In the genomic region with DNA sequence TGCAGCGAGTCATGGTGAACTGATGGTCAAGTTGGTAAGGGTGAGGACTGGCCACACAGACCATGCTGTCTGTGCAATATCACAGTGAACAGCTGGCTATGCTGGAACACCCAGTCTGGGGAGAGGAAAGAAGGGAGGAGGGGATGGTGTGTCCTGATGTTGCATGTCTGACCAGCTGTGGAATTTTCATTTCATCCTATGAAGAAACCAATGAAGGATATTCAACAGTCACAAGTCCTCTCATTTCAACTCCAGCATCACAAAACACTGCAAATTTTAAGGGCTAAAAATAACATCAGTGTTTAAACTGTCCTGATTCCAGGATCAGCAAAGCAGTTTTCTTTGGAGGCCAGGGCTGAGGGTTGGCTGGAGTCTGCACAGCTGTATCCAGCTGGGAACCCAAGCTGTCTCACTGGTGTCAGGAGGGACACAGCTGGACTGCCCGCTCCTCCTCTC, we compare ENCODE assay signal across 9 mouse cellular contexts.
DNase-seq lines count a peak whose midpoint lies in the region; ATAC-seq and TF ChIP-seq lines count a peak whose summit lies in the region.
"Had no signal": no experiment of that assay in that cellular context is flagged by ENCODE, and none has a peak within 500 bp of the region (broad histone marks: within the 10 kb centered on the region; RNA-seq: fewer than 3 reads in every experiment).

No protein-coding gene starts in this region.

- no peaks in the 10 kb centered on the region for H3K36me3 ChIP-seq in megakaryocyte, embryonic 14.5 days (replicated peaks; ENCODE audit: low read length)
- no peaks in the 10 kb centered on the region for H3K36me3 ChIP-seq in intestine, embryonic 15.5 days
- H3K36me3 ChIP-seq in forebrain, embryonic 10.5 days (replicated peaks) = no peaks in the 10 kb centered on the region
- no peaks in the 10 kb centered on the region for H3K36me3 ChIP-seq in liver, postnatal 0 days (replicated peaks; ENCODE audit: insufficient read depth, low read length)
- no peaks in the 10 kb centered on the region for H3K36me3 ChIP-seq in hindbrain, embryonic 11.5 days (ENCODE audit: control insufficient read depth, insufficient read depth, low read length)
- H3K36me3 ChIP-seq: limb, embryonic 13.5 days had no signal

- no peak for ATAC-seq in megakaryocyte, adult 5-6 weeks (ENCODE audit: poor library complexity, severe bottlenecking)
- ATAC-seq in intestine, embryonic 15.5 days = peak; percentile 77
- ATAC-seq in liver, postnatal 0 days = no peak
- ATAC-seq in hindbrain, embryonic 11.5 days (ENCODE audit: low FRiP score) = no peak

- no peak overlapping the region for H3K4me2 ChIP-seq in intestine, embryonic 15.5 days (replicated peaks)
- H3K4me2 ChIP-seq in liver, postnatal 0 days (ENCODE audit: low read depth, low read length) = no peak overlapping the region
- no peak overlapping the region for H3K4me2 ChIP-seq in hindbrain, embryonic 11.5 days (replicated peaks; ENCODE audit: low read depth, low read length)
- H3K4me2 ChIP-seq: limb, embryonic 13.5 days had no signal

- no peak overlapping the region for H3K9ac ChIP-seq in intestine, embryonic 15.5 days
- H3K9ac ChIP-seq in liver, postnatal 0 days (replicated peaks) = no peak overlapping the region
- no peak overlapping the region for H3K9ac ChIP-seq in hindbrain, embryonic 11.5 days (ENCODE audit: low read depth, low read length)
- H3K9ac ChIP-seq: limb, embryonic 13.5 days had no signal

- peak overlapping the region; percentile 31 for H3K4me3 ChIP-seq in megakaryocyte, embryonic 14.5 days (replicated peaks)
- no peak overlapping the region for H3K4me3 ChIP-seq in intestine, embryonic 15.5 days (replicated peaks)
- H3K4me3 ChIP-seq in forebrain, embryonic 10.5 days = no peak overlapping the region
- no peak overlapping the region for H3K4me3 ChIP-seq in liver, postnatal 0 days (ENCODE audit: low read depth, low read length)
- no peak overlapping the region for H3K4me3 ChIP-seq in hindbrain, embryonic 11.5 days (ENCODE audit: low read depth, low read length)
- H3K4me3 ChIP-seq: limb, embryonic 13.5 days had no signal

- peak; percentile 77 to 83 for DNase-seq in kidney, postnatal 4 days
- DNase-seq in testis, postnatal 14 days (ENCODE audit: low spot score) = peak; percentile 49
- no peak for DNase-seq in forebrain, embryonic 10.5 days (ENCODE audit: extremely low spot score, low spot score)
- no peak for DNase-seq in liver, postnatal 0 days
- no peak for DNase-seq in hindbrain, embryonic 11.5 days (ENCODE audit: low spot score)

- H3K9me3 ChIP-seq in megakaryocyte, embryonic 14.5 days = no peaks in the 10 kb centered on the region
- H3K9me3 ChIP-seq in intestine, embryonic 15.5 days = no peaks in the 10 kb centered on the region
- H3K9me3 ChIP-seq in forebrain, embryonic 10.5 days = no peaks in the 10 kb centered on the region
- no peaks in the 10 kb centered on the region for H3K9me3 ChIP-seq in liver, postnatal 0 days (ENCODE audit: low read length)
- H3K9me3 ChIP-seq in hindbrain, embryonic 11.5 days (ENCODE audit: control insufficient read depth, low read length) = no peaks in the 10 kb centered on the region
- H3K9me3 ChIP-seq: limb, embryonic 13.5 days had no signal

- peaks cover 20% of the 10 kb centered on the region for H3K4me1 ChIP-seq in megakaryocyte, embryonic 14.5 days
- H3K4me1 ChIP-seq in intestine, embryonic 15.5 days (replicated peaks) = peaks cover 8% of the 10 kb centered on the region; the same call in 1 of the 2 replicates
- H3K4me1 ChIP-seq in forebrain, embryonic 10.5 days = no peaks in the 10 kb centered on the region
- no peaks in the 10 kb centered on the region for H3K4me1 ChIP-seq in liver, postnatal 0 days (ENCODE audit: insufficient read depth)
- no peaks in the 10 kb centered on the region for H3K4me1 ChIP-seq in hindbrain, embryonic 11.5 days (replicated peaks; ENCODE audit: control insufficient read depth, insufficient read depth, low read length)

- peaks cover 1% of the 10 kb centered on the region for H3K27me3 ChIP-seq in megakaryocyte, embryonic 14.5 days (replicated peaks)
- H3K27me3 ChIP-seq in intestine, embryonic 15.5 days (replicated peaks) = no peaks in the 10 kb centered on the region
- no peaks in the 10 kb centered on the region for H3K27me3 ChIP-seq in forebrain, embryonic 10.5 days (ENCODE audit: poor library complexity, severe bottlenecking)
- no peaks in the 10 kb centered on the region for H3K27me3 ChIP-seq in liver, postnatal 0 days (ENCODE audit: insufficient read depth, low read length)
- no peaks in the 10 kb centered on the region for H3K27me3 ChIP-seq in hindbrain, embryonic 11.5 days (ENCODE audit: control insufficient read depth, insufficient read depth, low read length)
- H3K27me3 ChIP-seq: limb, embryonic 13.5 days had no signal

- TF ChIP-seq CTCF in liver, postnatal 0 days (IDR thresholded peaks at IDR 0.05; ENCODE audit: low read depth) = no peak

- peak overlapping the region; percentile 48 for H3K27ac ChIP-seq in intestine, embryonic 15.5 days
- no peak overlapping the region for H3K27ac ChIP-seq in forebrain, embryonic 10.5 days
- H3K27ac ChIP-seq in liver, postnatal 0 days (ENCODE audit: low read depth) = no peak overlapping the region
- no peak overlapping the region for H3K27ac ChIP-seq in hindbrain, embryonic 11.5 days (ENCODE audit: low read depth, low read length)
- H3K27ac ChIP-seq: limb, embryonic 13.5 days had no signal

- WGBS in intestine, embryonic 15.5 days = 33% methylated on average over 2 of the region's 2 CpGs
- WGBS in forebrain, embryonic 10.5 days = 93% methylated on average over 2 of the region's 2 CpGs
- WGBS in liver, postnatal 0 days (ENCODE audit: insufficient replicate concordance) = 83% methylated on average over 2 of the region's 2 CpGs
- 86% methylated on average over 2 of the region's 2 CpGs for WGBS in hindbrain, embryonic 11.5 days

- TF ChIP-seq EP300 in liver, postnatal 0 days (IDR thresholded peaks at IDR 0.05; ENCODE audit: low read depth) = no peak

Comparison
In these comparisons a context has a peak if more than half of its experiments do, and no peak if none do; other contexts are left out.
1. DNase-seq: peak in kidney, postnatal 4 days (2 of 2) and testis, postnatal 14 days (single experiment); none in forebrain, embryonic 10.5 days (single experiment), liver, postnatal 0 days (single experiment) and hindbrain, embryonic 11.5 days (single experiment).